Mouse (Mus musculus) left cerebral cortex, adult 2 months (tissue): ENCODE measurements at regions not wholly inside any gene's neighbourhood (a gene's known extent, or its start where the extent isn't known, plus 50 kb on each side); places are given as distances from the start of the nearest gene placed in this dataset.

Source experiments
- DNase-seq, 2 experiments: peaks; one replicate each; pipeline ENCODE4 v3.0.0; 2021 to 2022; ENCODE audit warnings: low spot score in 2 of 2, mixed read lengths in 1 of 2; ENCODE audit errors: extremely low spot score in 1 of 2
- H3K27ac ChIP-seq: fragments of 200-600 bp; 2 replicates; pipeline ENCODE4 v1.8.1; 2022
- H3K4me3 ChIP-seq: fragments of 200-600 bp; 2 replicates; pipeline ENCODE4 v1.8.1; 2022
- CTCF ChIP-seq: fragments of 200-600 bp; IDR thresholded peaks from 2 replicates; pipeline ENCODE4 v1.8.1; 2022; ENCODE audit warnings: antibody characterized with exemption, mild to moderate bottlenecking, moderate library complexity
- intact Hi-C: fragments of 180-260 bp; cut with DNase I; formaldehyde crosslinking; loops from one replicate; pipeline ENCODE4 v1.15.1; 2025

- DNase-seq: no peak
- Histone ChIP-seq H3K4me3 (no peak overlapping the region), H3K27ac (no peak overlapping the region)
- no peak for TF ChIP-seq CTCF
- intact Hi-C loops: no loop called here
Observed at GRCm38 (mm10) chr13:52065720-52066119, 219.2 kb downstream of the Gadd45g start.

GRCm38 (mm10) chr13:52067048-52067447 is 220.6 kb downstream of the Gadd45g start:
- DNase-seq: no peak
- intact Hi-C loops: no loop called here
- no peak for TF ChIP-seq CTCF
- Histone ChIP-seq H3K27ac (no peak overlapping the region), H3K4me3 (no peak overlapping the region)

GRCm38 (mm10) chr13:52068886-52069439 is 222.5 kb downstream of the Gadd45g start:
- TF ChIP-seq CTCF: no peak
- H3K27ac ChIP-seq: no peak overlapping the region
- intact Hi-C loops: no loop called here
- H3K4me3 ChIP-seq: no peak overlapping the region
- no peak for DNase-seq

GRCm38 (mm10) chr13:52069714-52070113 is 223.2 kb downstream of the Gadd45g start:
- H3K4me3 ChIP-seq: no peak overlapping the region
- no peak overlapping the region for H3K27ac ChIP-seq
- DNase-seq: no peak
- intact Hi-C loops: no loop called here
- TF ChIP-seq CTCF: no peak

- no peak overlapping the region for H3K27ac ChIP-seq
- no peak overlapping the region for H3K4me3 ChIP-seq
- TF ChIP-seq CTCF: no peak
- intact Hi-C loops: no loop called here
- no peak for DNase-seq
Observed at GRCm38 (mm10) chr13:52070731-52071663, 224.5 kb downstream of the Gadd45g start.

GRCm38 (mm10) chr13:52077616-52078015 is 231.1 kb downstream of the Gadd45g start:
- TF ChIP-seq CTCF: no peak
- DNase-seq: peak; percentile 27 to 28
- intact Hi-C loops: loop anchor here (5.0 kb wide), 2 partner anchors 105 to 230 kb away; partner anchors contain the start of gene Gadd45g

GRCm38 (mm10) chr13:52078561-52078960 is 232.1 kb downstream of the Gadd45g start:
- no peak for TF ChIP-seq CTCF
- no peak overlapping the region for H3K4me3 ChIP-seq
- no peak overlapping the region for H3K27ac ChIP-seq
- no peak for DNase-seq
- intact Hi-C loops: loop anchor here (5.0 kb wide), 2 partner anchors 106 to 231 kb away; partner anchors contain the start of gene Gadd45g

More at GRCm38 (mm10) chr13:52077616-52078015, 231.1 kb downstream of the Gadd45g start:
- Histone ChIP-seq H3K4me3 (no peak overlapping the region), H3K27ac (no peak overlapping the region)

GRCm38 (mm10) chr13:52079678-52080246 is 233.3 kb downstream of the Gadd45g start:
- peak in 1 of 2 experiments; percentile 19 for DNase-seq
- intact Hi-C loops: loop anchor here (5.0 kb wide), 2 partner anchors 107 to 232 kb away; partner anchors contain the start of gene Gadd45g
- TF ChIP-seq CTCF: no peak
- Histone ChIP-seq H3K27ac (no peak overlapping the region), H3K4me3 (no peak overlapping the region)

GRCm38 (mm10) chr13:52083601-52084455 is 237.3 kb downstream of the Gadd45g start:
- Histone ChIP-seq H3K27ac (no peak overlapping the region), H3K4me3 (no peak overlapping the region)
- TF ChIP-seq CTCF: no peak
- no peak for DNase-seq
- intact Hi-C loops: no loop called here

GRCm38 (mm10) chr13:52085110-52085509 is 238.6 kb downstream of the Gadd45g start:
- H3K4me3 ChIP-seq: no peak overlapping the region
- H3K27ac ChIP-seq: no peak overlapping the region
- DNase-seq: no peak
- no peak for TF ChIP-seq CTCF
- intact Hi-C loops: no loop called here

GRCm38 (mm10) chr13:52088319-52088718 is 241.8 kb downstream of the Gadd45g start:
- DNase-seq: no peak
- no peak overlapping the region for H3K4me3 ChIP-seq
- no peak for TF ChIP-seq CTCF
- intact Hi-C loops: no loop called here
- H3K27ac ChIP-seq: no peak overlapping the region
